Mouse (Mus musculus) embryonic fibroblast, embryonic 13.5 days (primary cell): ENCODE results near the gene Pde4d.

Experiments used
- CTCF ChIP-seq: IDR thresholded peaks from 2 replicates; pipeline ENCODE4 v1.5.1; 2011; ENCODE audit warnings: mild to moderate bottlenecking, control low read depth, low read length, moderate library complexity, borderline replicate concordance; ENCODE audit not compliant: insufficient read depth
- POLR2A ChIP-seq: IDR thresholded peaks from 2 replicates; pipeline ENCODE4 v1.6.1; 2011; ENCODE audit warnings: low read depth, mild to moderate bottlenecking, control low read depth, low read length, moderate library complexity

- TF ChIP-seq CTCF = no peak
- TF ChIP-seq POLR2A = no peak
Measured at GRCm38 (mm10) chr13:109648311-109648710, 1198.6 kb downstream of the Pde4d start.
